Mouse (Mus musculus) cortical plate, adult 2 months (tissue): ENCODE measurements at regions not wholly inside any gene's neighbourhood (a gene's known extent, or its start where the extent isn't known, plus 50 kb on each side); places are given as distances from the start of the nearest gene placed in this dataset.

ENCODE experiments used
- H3K27ac ChIP-seq: fragments of 200-500 bp; 2 replicates; pipeline ENCODE4 v1.5.1; 2012; ENCODE audit warnings: low read length, control low read depth, inconsistent platforms; ENCODE audit not compliant: insufficient read depth
- H3K4me1 ChIP-seq: fragments of 200-500 bp; 2 replicates; pipeline ENCODE4 v1.6.1; 2011; ENCODE audit warnings: low read length; ENCODE audit not compliant: control insufficient read depth, insufficient read depth
- H3K4me3 ChIP-seq: fragments of 200-500 bp; 2 replicates; pipeline ENCODE4 v1.5.1; 2011; ENCODE audit warnings: mild to moderate bottlenecking, low read length, control low read depth; ENCODE audit not compliant: insufficient read depth
- CTCF ChIP-seq: fragments of 200-500 bp; IDR thresholded peaks from 2 replicates; pipeline ENCODE4 v1.5.1; 2011; ENCODE audit warnings: mild to moderate bottlenecking, control low read depth, low read length; ENCODE audit not compliant: insufficient read depth; ENCODE audit errors: extremely low read depth
- POLR2A ChIP-seq: fragments of 200-500 bp; IDR thresholded peaks from 2 replicates; pipeline ENCODE4 v1.6.1; 2011; ENCODE audit warnings: mild to moderate bottlenecking, low read length, control low read depth; ENCODE audit not compliant: insufficient read depth; ENCODE audit errors: extremely low read depth

DNA sequence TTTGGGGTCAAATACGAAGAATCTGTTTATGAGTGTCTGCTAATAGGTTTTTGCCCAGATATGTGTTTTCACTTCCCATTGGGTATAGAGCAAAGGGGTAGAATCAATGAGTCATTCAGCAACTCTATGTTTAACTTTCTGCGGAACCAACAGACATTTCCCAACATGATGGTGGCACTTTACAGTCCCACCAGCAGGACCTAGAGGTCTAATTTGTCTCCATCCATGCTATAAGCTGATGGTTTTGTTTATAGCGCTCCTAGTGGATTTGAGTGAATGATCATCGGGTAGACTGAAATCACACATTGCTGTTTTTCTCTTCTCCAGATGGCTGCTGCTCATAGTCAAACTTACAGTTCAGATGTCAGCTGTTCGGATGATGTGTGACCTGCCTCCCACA lies 99.7 kb upstream of the Arid5b start:
- Histone ChIP-seq H3K4me1 (no peaks in the 10 kb centered on the region), H3K27ac (no peak overlapping the region), H3K4me3 (no peak overlapping the region)
- TF ChIP-seq POLR2A (no peak), CTCF (no peak)

DNA sequence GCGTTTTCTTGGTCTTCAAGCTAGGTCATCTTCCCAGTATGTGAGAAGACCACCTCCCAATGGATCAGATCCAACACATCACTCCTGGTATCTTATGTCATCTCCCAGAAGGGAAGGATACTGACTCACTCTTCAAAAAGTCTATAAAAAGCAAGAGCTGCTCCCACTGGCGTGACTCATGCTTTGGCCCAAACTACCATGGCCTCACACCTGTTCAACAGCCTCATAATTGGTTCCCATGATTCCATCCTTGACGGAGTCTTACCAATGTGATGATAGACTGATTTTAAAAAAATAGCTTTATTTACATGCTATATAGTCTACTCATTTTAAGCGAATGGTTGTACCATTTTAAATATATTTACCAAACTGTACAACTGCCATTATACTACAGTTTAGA lies 98.9 kb upstream of the Arid5b start:
- Histone ChIP-seq H3K4me3 (no peak overlapping the region), H3K27ac (no peak overlapping the region), H3K4me1 (no peaks in the 10 kb centered on the region)
- TF ChIP-seq CTCF (no peak), POLR2A (no peak)

DNA sequence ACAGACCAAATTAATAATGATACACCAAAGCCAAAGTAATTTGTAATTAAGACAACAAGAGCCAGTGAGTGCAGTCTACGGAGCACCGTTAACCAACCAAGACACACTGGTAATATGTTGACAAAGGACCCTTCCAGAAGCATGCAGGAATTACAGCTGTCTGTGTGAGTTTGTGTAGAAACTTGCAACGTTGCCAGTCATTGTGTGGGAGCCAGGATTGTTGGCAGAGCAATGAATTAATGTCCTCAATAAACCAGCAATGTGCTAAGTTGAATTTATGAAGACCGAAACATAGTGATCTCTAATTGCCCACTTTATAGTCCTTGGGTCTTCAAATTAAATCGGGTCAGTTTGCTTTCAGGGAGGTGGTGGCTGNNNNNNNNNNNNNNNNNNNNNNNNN lies 95.3 kb upstream of the Arid5b start:
- TF ChIP-seq POLR2A (no peak), CTCF (no peak)

DNA sequence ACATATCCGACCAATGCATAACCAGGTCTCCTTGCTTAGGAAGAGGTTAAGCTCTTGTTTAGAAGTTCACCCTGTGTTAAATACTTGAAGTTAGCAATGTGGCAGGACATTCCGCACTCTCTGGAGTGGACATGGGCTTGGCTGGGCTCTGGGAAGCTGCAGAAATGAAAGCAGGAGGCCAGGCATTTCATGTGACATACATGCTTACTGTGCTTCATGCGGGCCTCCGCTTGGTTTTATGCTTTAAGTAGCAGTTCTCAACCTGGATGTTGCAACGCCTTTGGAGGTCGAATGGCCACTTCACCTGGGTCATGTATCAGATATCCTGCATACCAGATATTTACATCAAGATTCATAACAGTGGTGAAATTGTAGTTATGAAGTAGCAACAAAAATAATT lies 93.2 kb upstream of the Arid5b start:
- Histone ChIP-seq H3K4me3 (no peak overlapping the region), H3K4me1 (no peaks in the 10 kb centered on the region), H3K27ac (no peak overlapping the region)
- TF ChIP-seq CTCF (no peak), POLR2A (no peak)

More for the DNA sequence above, 95.3 kb upstream of the Arid5b start:
- no peak overlapping the region for H3K4me3 ChIP-seq
- H3K27ac ChIP-seq: no peak overlapping the region
- H3K4me1 ChIP-seq: no peaks in the 10 kb centered on the region

DNA sequence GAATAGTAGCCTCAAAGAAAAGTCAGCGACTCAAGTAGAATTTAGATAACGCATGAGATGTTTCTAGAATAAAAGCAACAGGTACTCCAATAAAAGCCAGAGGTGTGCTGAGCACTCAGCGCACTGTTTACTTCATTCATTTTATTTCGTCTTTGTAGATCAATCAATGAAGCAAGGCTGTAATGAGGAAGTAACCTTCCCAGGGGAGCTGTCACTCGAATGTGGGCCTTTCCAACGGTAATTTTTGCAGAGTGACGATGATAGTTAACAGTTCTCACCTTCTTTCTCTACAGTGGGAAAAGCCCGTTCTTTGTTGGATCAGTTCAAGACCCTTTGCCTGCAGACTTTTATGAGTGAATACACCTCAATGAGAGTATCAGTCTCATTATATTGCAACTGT lies 92.4 kb upstream of the Arid5b start:
- Histone ChIP-seq H3K4me1 (no peaks in the 10 kb centered on the region), H3K4me3 (no peak overlapping the region), H3K27ac (no peak overlapping the region)
- TF ChIP-seq POLR2A (no peak), CTCF (no peak)

DNA sequence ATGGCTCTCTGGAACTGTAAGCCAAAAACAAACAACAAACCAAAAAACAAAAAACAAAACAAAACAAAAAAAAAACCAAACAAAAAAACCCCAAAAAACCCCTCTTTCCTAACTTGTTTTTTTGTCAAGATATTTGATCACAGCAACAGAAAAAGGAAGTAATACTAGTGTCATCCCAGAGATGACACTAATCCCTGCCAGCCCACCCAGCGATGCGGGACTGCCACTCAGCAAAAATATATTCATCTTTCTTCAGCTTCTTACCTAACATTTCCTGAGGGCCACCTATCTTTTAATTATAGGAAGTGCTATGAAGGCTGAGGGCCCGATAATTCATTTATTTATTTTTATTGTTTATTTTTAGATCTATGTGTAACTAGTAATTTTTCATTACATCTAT lies 88.3 kb upstream of the Arid5b start:
- TF ChIP-seq CTCF (no peak), POLR2A (no peak)
- Histone ChIP-seq H3K27ac (no peak overlapping the region), H3K4me3 (no peak overlapping the region), H3K4me1 (no peaks in the 10 kb centered on the region)

DNA sequence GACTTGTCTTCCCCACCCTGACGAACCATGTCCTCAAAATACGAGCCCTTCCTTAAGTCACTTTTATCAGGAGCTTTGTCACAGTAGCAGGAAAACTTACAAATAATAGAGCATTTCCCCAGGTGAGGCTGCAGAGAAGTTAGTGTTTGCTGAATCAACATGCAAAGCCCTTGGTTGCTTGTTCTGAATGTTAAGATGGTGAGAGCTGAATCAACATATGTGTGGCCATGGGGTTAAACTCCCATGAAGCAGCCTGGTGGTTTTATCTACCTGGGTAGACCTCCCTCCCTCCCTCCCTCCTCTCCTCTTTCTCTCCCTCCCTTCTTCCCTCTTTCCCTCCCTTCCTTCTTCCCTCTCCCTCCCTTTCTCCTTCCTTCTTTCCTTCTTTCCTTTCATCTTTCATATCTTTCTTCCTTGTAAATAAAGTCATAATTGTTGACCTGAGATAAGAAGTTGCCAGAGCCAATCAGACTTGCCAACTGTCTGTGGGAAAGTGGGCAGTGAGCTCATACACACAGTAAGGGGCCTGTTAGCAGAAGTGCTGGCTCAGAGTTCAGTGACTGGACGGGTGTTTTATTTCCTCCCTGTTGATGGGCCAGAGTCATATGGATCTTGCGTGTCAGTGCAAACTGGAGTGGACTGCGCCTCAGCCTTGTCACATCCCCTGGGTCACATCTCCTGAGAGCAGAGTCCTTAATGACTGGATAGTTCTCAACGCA lies 82.4 kb upstream of the Arid5b start:
- TF ChIP-seq POLR2A: no peak
- TF ChIP-seq CTCF: no peak
- Histone ChIP-seq H3K4me1 (peaks cover 2% of the 10 kb centered on the region; the same call in 1 of the 2 replicates), H3K4me3 (no peak overlapping the region), H3K27ac (no peak overlapping the region)

DNA sequence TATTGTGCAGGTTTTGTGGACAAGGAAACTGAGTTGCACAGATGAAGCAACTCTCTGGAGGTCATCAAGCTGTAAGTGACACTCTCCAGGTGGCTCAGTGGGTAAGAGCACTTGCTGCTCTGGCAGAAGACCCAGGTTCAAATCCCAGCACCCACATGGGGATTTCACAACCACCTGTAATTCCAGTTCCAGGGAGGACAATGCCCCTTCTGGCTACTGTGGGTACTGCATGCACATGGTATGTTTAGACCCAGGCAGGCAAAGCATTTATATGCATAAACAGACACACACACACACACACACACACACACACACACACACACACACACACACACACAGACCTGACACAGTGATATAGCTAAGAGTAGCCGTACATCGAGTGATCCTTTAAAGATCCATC lies 80.6 kb upstream of the Arid5b start:
- no peak overlapping the region for H3K4me3 ChIP-seq
- TF ChIP-seq CTCF: 0 out of 2 replicates have a peak, but pooled peaks have one; percentile 1
- TF ChIP-seq POLR2A: no peak
- no peak overlapping the region for H3K27ac ChIP-seq
- H3K4me1 ChIP-seq: peaks cover 2% of the 10 kb centered on the region; the same call in 1 of the 2 replicates

DNA sequence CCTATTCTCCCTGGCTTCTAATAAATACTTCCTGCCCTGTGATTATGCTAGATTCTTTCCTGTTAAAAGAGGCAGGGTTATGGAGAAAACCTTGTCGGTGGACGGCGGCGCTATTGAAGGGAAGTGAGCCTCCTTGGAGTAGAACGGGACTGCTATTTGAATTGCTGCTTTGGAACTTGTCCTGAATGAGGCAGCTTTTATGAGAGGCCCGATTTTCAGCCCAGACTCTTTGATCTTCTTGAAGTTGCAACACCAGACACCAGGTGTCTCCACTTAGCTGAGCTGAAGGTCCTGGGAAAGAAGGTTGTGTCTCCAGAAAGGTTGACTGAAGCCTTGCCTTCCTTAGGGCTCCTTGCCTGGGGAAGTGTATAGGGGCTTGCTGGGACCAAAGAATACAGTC lies 78.4 kb upstream of the Arid5b start:
- Histone ChIP-seq H3K4me1 (peaks cover 2% of the 10 kb centered on the region; the same call in 1 of the 2 replicates), H3K4me3 (no peak overlapping the region), H3K27ac (no peak overlapping the region)
- TF ChIP-seq POLR2A (no peak), CTCF (peak; percentile 43)

DNA sequence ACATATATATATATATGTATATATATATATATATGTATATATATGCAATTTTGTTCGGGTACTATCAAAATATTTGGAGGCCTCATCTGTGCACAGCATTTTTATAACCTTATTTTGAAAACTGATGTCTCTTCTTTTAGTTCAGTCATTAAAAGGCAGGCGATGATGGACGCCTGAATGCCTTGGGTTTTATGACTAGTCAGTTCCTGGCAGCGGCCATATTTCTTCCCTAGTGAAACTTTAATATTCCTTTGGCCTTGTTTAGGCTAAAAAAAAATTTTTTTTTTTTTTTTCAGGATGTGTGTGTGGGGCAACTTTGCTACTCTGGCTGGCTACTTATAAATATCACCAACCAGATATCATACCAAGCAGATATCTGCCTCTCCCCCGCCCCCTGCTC lies 78.0 kb upstream of the Arid5b start:
- Histone ChIP-seq H3K27ac (no peak overlapping the region), H3K4me3 (no peak overlapping the region)
- TF ChIP-seq CTCF (no peak), POLR2A (no peak)

DNA sequence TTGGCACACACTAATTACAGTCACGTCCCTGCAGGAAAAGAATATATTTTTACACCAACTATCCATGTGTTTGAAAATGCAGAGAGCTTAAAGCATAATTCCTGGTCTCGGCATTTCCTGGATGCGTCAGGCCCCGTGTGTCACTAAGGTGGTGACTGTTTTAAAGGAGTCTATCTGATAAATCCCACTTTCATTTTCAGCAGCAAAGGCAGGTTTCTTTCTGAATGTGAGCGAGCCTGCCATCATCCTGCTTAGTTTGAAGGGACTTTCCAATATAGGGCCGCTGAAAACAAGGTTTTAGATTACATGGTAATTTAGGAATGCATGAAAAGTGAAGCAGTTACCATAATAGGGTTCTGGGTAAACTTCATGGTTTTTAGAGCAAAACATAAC lies 77.5 kb upstream of the Arid5b start:
- no peak overlapping the region for H3K4me3 ChIP-seq
- H3K4me1 ChIP-seq: peaks cover 2% of the 10 kb centered on the region; the same call in 1 of the 2 replicates
- no peak for TF ChIP-seq POLR2A
- TF ChIP-seq CTCF: no peak
- H3K27ac ChIP-seq: no peak overlapping the region

More for the DNA sequence above, 78.0 kb upstream of the Arid5b start:
- peaks cover 2% of the 10 kb centered on the region; the same call in 1 of the 2 replicates for H3K4me1 ChIP-seq
